Mouse (Mus musculus) CH12.LX (cell line): ENCODE measurements around the gene Psmd5. TPM values are rescaled to one million over a fixed set of nuclear protein-coding genes. Genes with fewer than 3 reads are reported as not detected.

Source experiments
- DNase-seq: peaks from one replicate; pipeline ENCODE4 v3.0.0-alpha.2; 2013; ENCODE audit errors: extremely low read depth
- H3K27ac ChIP-seq: 2 replicates; pipeline ENCODE4 v1.5.1; 2012; ENCODE audit warnings: low read depth, mild to moderate bottlenecking, control low read depth, moderate library complexity; ENCODE audit not compliant: insufficient read depth
- H3K27me3 ChIP-seq: replicated peaks from 2 replicates; pipeline ENCODE3; 2012; ENCODE audit warnings: inconsistent platforms
- H3K36me3 ChIP-seq, 2 experiments: replicated peaks in 1 of 2; 2 replicates each; pipeline versions ENCODE3 to v1.6.1; 2012; ENCODE audit warnings: inconsistent platforms in 1 of 2, low read length in 1 of 2, mild to moderate bottlenecking in 1 of 2, mixed read lengths in 1 of 2, moderate library complexity in 1 of 2; ENCODE audit not compliant: control insufficient read depth in 1 of 2, insufficient read depth in 1 of 2
- H3K4me1 ChIP-seq, 2 experiments: 2 replicates each; pipeline ENCODE4 v1.6.1; 2012; ENCODE audit warnings: inconsistent platforms in 1 of 2, moderate library complexity in 1 of 2; ENCODE audit not compliant: insufficient read depth in 2 of 2, control insufficient read depth in 1 of 2
- H3K4me2 ChIP-seq: 2 replicates; pipeline ENCODE4 v1.6.1; 2012; ENCODE audit warnings: low read depth, mild to moderate bottlenecking, control low read depth; ENCODE audit not compliant: poor library complexity, insufficient read depth, severe bottlenecking
- H3K4me3 ChIP-seq, 3 experiments: fragments of 150-350 bp in 1 of 3; sonication (generic) in 1 of 3; replicated peaks in 1 of 3; 2 replicates each; pipeline versions ENCODE3 to v1.5.1; 2011 to 2012; ENCODE audit warnings: low read depth in 2 of 3, low read length in 2 of 3, mild to moderate bottlenecking in 2 of 3, moderate library complexity in 2 of 3, control low read depth in 1 of 3, improper control_type of control experiment in 1 of 3, inconsistent platforms in 1 of 3, mixed read lengths in 1 of 3; ENCODE audit not compliant: poor library complexity in 1 of 3
- H3K79me2 ChIP-seq: replicated peaks from 2 replicates; pipeline ENCODE4 v1.6.1; 2012; ENCODE audit warnings: mild to moderate bottlenecking, moderate library complexity; ENCODE audit not compliant: control insufficient read depth, poor library complexity, insufficient read depth, severe bottlenecking; ENCODE audit errors: extremely low read depth
- H3K9ac ChIP-seq: 2 replicates; pipeline ENCODE4 v1.6.1; 2012; ENCODE audit warnings: low read depth, mild to moderate bottlenecking, control low read depth, moderate library complexity; ENCODE audit not compliant: insufficient read depth
- H3K9me3 ChIP-seq: replicated peaks from 2 replicates; pipeline ENCODE3; 2012; ENCODE audit warnings: low read length, inconsistent platforms, mixed read lengths
- BHLHE40 ChIP-seq: IDR thresholded peaks from 2 replicates; pipeline ENCODE4 v1.6.1; 2011; ENCODE audit warnings: mild to moderate bottlenecking, low read depth, low read length, improper control_type of control experiment
- CTCF ChIP-seq, 2 experiments: IDR thresholded peaks in 1 of 2; conservative IDR thresholded peaks in 1 of 2; 2 replicates each; pipeline ENCODE4 v1.5.1; 2011 to 2012; ENCODE audit warnings: low read depth in 2 of 2, low read length in 2 of 2, improper control_type of control experiment in 1 of 2, inconsistent platforms in 1 of 2, mild to moderate bottlenecking in 1 of 2, moderate library complexity in 1 of 2
- E2F4 ChIP-seq: IDR thresholded peaks from 2 replicates; pipeline ENCODE4 v1.6.1; 2011; ENCODE audit warnings: low read depth, low read length, improper control_type of control experiment; ENCODE audit not compliant: insufficient replicate concordance
- ELF1 ChIP-seq: IDR thresholded peaks from 2 replicates; pipeline ENCODE4 v1.6.1; 2014; ENCODE audit warnings: low read depth, mild to moderate bottlenecking, inconsistent platforms, low read length, improper control_type of control experiment
- ETS1 ChIP-seq: conservative IDR thresholded peaks from 2 replicates; pipeline ENCODE4 v1.6.1; 2012; ENCODE audit warnings: low read depth, mild to moderate bottlenecking, inconsistent platforms, low read length, improper control_type of control experiment, moderate library complexity
- HCFC1 ChIP-seq: IDR thresholded peaks from 2 replicates; pipeline ENCODE4 v1.6.1; 2012; ENCODE audit warnings: low read depth, mild to moderate bottlenecking, inconsistent platforms, low read length, improper control_type of control experiment
- JUN ChIP-seq: IDR thresholded peaks from 2 replicates; pipeline ENCODE4 v1.6.1; 2011; ENCODE audit warnings: low read depth, mild to moderate bottlenecking, low read length, improper control_type of control experiment, moderate library complexity; ENCODE audit not compliant: insufficient read depth
- MAFK ChIP-seq: IDR thresholded peaks from 2 replicates; pipeline ENCODE4 v1.6.1; 2011; ENCODE audit warnings: low read length, improper control_type of control experiment; ENCODE audit not compliant: insufficient replicate concordance
- MAZ ChIP-seq: IDR thresholded peaks from 2 replicates; pipeline ENCODE4 v1.6.1; 2012; ENCODE audit warnings: low read depth, mild to moderate bottlenecking, inconsistent platforms, low read length, improper control_type of control experiment, moderate library complexity
- MEF2A ChIP-seq: IDR thresholded peaks from 2 replicates; pipeline ENCODE4 v1.6.1; 2014; ENCODE audit warnings: low read depth, mild to moderate bottlenecking, inconsistent platforms, low read length, improper control_type of control experiment, borderline replicate concordance
- NELFE ChIP-seq: IDR thresholded peaks from 2 replicates; pipeline ENCODE4 v1.6.1; 2011; ENCODE audit warnings: low read depth, low read length, improper control_type of control experiment
- NRF1 ChIP-seq: IDR thresholded peaks from 2 replicates; pipeline ENCODE4 v1.6.1; 2014; ENCODE audit warnings: low read depth, mild to moderate bottlenecking, inconsistent platforms, low read length, improper control_type of control experiment, moderate library complexity
- POLR2A ChIP-seq: IDR thresholded peaks from 2 replicates; pipeline ENCODE4 v1.6.1; 2011; ENCODE audit warnings: low read depth, mild to moderate bottlenecking, improper control_type of control experiment, low read length
- POLR2AphosphoS2 ChIP-seq: IDR thresholded peaks from 2 replicates; pipeline ENCODE4 v1.6.1; 2011; ENCODE audit warnings: low read depth, low read length, improper control_type of control experiment
- RAD21 ChIP-seq: IDR thresholded peaks from 2 replicates; pipeline ENCODE4 v1.6.1; 2011; ENCODE audit warnings: low read depth, mild to moderate bottlenecking, low read length, improper control_type of control experiment, moderate library complexity
- RCOR1 ChIP-seq: conservative IDR thresholded peaks from 2 replicates; pipeline ENCODE4 v1.6.1; 2012; ENCODE audit warnings: low read depth, mild to moderate bottlenecking, inconsistent platforms, low read length, improper control_type of control experiment
- SIN3A ChIP-seq: IDR thresholded peaks from 2 replicates; pipeline ENCODE4 v1.6.1; 2012; ENCODE audit warnings: low read length, improper control_type of control experiment, inconsistent platforms
- TBP ChIP-seq: conservative IDR thresholded peaks from 2 replicates; pipeline ENCODE4 v1.6.1; 2011; ENCODE audit warnings: low read depth, low read length, improper control_type of control experiment
- USF2 ChIP-seq: conservative IDR thresholded peaks from 2 replicates; pipeline ENCODE4 v1.6.1; 2011; ENCODE audit warnings: low read depth, low read length, improper control_type of control experiment
- ZC3H11A ChIP-seq: IDR thresholded peaks from 2 replicates; pipeline ENCODE4 v1.6.1; 2012; ENCODE audit warnings: low read depth, mild to moderate bottlenecking, inconsistent platforms, low read length, improper control_type of control experiment
- ZKSCAN1 ChIP-seq: IDR thresholded peaks from 2 replicates; pipeline ENCODE4 v1.6.1; 2012; ENCODE audit warnings: low read depth, inconsistent platforms, low read length, improper control_type of control experiment, borderline replicate concordance
- dilution Hi-C: fragments of 300-500 bp; cut with MboI; formaldehyde crosslinking; loops from 2 replicates; pipeline ENCODE4 v1.14.3; 2020; ENCODE audit warnings: low sequenced_read_pairs; ENCODE audit not compliant: extremely low pct_unique_long_range_greater_than_20kb, extremely low pct_ligation_motif_present
- in situ Hi-C: fragments of 300-500 bp; cut with MboI; formaldehyde crosslinking; loops from 3 replicates; pipeline ENCODE4 v1.14.3; 2019; ENCODE audit warnings: low sequenced_read_pairs, low pct_ligation_motif_present, low pct_unique_long_range_greater_than_20kb, mixed read lengths
- polyA plus RNA-seq: library from polyadenylated mRNA; unstranded; fragments of >175 nt; gene quantifications from 2 replicates; pipeline ENCODE4 v1.2.1, GENCODE M21; 2012; ENCODE audit warnings: low read depth; ENCODE audit not compliant: insufficient read length
- total RNA-seq, 2 experiments: library from RNA; depleted of rRNA; stranded (reverse); fragments of 300-350 nt in 1 of 2; fragments of >200 nt in 1 of 2; gene quantifications; 2 replicates each; pipeline ENCODE4 v1.2.3; 2012 to 2014

Psmd5 gene
- total and polyA plus RNA-seq, 3 experiments = 27.9 to 81.9 (median 81.2) TPM

DNA sequence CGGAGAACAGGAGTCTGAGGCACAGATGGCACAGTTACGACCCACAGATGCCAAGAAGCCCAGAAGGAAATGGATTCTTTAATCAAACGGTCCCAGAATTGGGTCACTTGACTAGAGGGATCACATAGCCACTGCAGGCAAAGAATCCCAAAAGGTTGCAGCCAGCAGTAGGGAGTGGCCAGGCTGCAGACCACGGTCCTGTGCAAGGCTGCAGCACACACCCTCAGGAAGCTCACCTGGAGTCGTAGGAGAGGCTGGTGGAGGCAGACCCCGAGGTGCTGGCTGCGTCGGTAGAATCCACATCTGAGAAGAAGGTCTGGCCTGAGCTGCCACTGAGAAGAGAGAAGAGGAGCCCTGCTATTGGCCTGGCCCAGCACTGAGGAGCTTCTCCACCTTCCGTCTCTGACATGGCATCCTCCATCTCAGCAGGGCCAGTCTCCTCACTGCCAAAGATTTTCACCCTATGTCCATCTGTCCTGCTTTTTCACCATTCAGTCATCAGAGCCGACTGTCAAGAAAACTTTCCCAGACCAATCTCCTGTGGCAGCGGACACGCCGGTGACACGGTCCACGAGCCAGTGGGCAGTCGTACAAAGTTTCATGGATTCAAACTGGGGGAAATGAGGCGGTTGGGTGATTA, 22.2 kb upstream of the Psmd5 start:
- no peaks in the 10 kb centered on the region for H3K4me1 ChIP-seq
- dilution Hi-C loops (no loop called here), in situ Hi-C loops (no loop called here)
- H3K79me2 ChIP-seq = no peaks in the 10 kb centered on the region
- peaks cover 2% of the 10 kb centered on the region for H3K9me3 ChIP-seq
- H3K9ac ChIP-seq = no peak overlapping the region
- H3K4me2 ChIP-seq = no peak overlapping the region
- H3K36me3 ChIP-seq = peaks cover 63 to 88% of the 10 kb centered on the region in 2 experiments
- no peak for TF ChIP-seq ZKSCAN1
- TF ChIP-seq ELF1 = no peak
- TF ChIP-seq MEF2A = no peak
- TF ChIP-seq RAD21 = no peak
- DNase-seq = no peak
- H3K27ac ChIP-seq = no peak overlapping the region
- H3K27me3 ChIP-seq = no peaks in the 10 kb centered on the region
- H3K4me3 ChIP-seq = no peak overlapping the region

DNA sequence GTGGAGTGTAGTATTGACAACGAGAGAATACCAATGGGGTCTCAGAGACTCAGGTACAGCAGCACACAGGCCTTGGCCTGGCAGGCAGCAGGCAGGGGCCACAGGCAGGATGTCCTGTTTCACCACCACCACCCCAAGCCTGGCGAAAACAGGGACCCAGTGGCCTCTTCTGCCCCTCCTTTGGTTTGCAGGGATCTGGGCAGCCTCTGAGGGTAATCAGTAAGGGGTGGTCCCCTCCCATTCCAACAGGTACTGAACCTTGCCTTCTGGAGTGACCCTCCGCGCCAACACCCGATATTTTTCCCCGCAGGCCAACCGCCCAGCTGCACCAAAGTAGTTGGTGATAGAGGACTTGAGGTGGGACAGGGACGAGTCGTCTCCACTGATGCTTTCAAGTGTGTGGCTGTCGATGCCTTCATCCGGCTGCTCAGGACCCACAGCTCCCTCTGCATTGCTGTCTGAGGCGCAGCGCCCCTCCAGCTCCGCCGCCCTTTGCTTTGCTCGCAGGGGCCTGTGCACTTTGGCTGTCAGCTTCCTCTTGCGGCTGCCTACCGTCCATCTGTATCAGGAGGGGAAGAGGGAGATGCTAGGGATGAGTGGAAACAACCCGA, 20.8 kb upstream of the Psmd5 start:
- in situ Hi-C loops (no loop called here), dilution Hi-C loops (no loop called here)
- H3K79me2 ChIP-seq = no peaks in the 10 kb centered on the region
- no peak overlapping the region for H3K4me2 ChIP-seq
- H3K27ac ChIP-seq = no peak overlapping the region
- no peaks in the 10 kb centered on the region for H3K27me3 ChIP-seq
- no peak overlapping the region for H3K4me3 ChIP-seq
- no peaks in the 10 kb centered on the region for H3K4me1 ChIP-seq
- no peak for DNase-seq
- peaks cover 54 to 76% of the 10 kb centered on the region in 2 experiments for H3K36me3 ChIP-seq
- no peak overlapping the region for H3K9ac ChIP-seq
- no peaks in the 10 kb centered on the region for H3K9me3 ChIP-seq
- TF ChIP-seq ZKSCAN1 (no peak), RAD21 (no peak), BHLHE40 (no peak), POLR2A (no peak), MAZ (no peak), JUN (no peak), USF2 (no peak), HCFC1 (no peak), ZC3H11A (no peak), ETS1 (no peak), MEF2A (no peak), SIN3A (no peak), NELFE (no peak), POLR2AphosphoS2 (no peak), RCOR1 (no peak), MAFK (no peak), E2F4 (no peak), TBP (no peak), CTCF (conservative IDR thresholded peaks at IDR 0.05 in 1 of 2, IDR thresholded peaks at IDR 0.05 in 1 of 2; ENCODE audit: low read depth in 2 of 2, low read length in 2 of 2) (no peak), NRF1 (no peak)
- TF ChIP-seq, all 38 proteins: peak for 0
